Mouse (Mus musculus) thymus, postnatal 25 days (tissue): Measurements from ENCODE around the gene Fabp1.

Experiments used
- DNase-seq: peaks from one replicate; pipeline ENCODE4 v3.0.0; 2022

Fabp1 gene

GRCm38 (mm10) chr6:71212471-71212870 lies 12.8 kb downstream of the Fabp1 start:
- DNase-seq, result no peak

GRCm38 (mm10) chr6:71221501-71221900 lies 21.9 kb downstream of the Fabp1 start:
- DNase-seq, result no peak

- DNase-seq, result no peak
These were observed 24.7 kb downstream of the Fabp1 start for GRCm38 (mm10) chr6:71224184-71224943.

DNA sequence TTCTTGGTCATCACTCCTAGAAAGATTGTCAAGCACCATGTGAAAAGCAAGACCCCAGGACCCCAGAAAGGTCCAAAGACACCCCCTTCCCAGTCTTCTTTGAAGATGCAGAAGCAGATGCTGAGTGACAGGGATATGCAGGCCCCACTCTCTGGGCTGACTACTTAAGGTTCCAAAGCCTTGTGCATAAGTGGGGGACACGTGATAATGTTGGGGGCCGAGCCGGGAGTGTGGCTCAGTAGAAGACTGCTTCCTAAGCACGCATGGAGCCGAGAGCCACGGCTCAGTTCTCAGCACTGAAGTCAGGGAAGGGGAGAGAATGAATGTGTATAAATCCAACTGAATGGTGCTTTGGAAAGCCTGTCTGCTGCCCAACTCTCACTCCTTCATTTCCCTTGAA lies 26.9 kb downstream of the Fabp1 start:
- no peak for DNase-seq

DNA sequence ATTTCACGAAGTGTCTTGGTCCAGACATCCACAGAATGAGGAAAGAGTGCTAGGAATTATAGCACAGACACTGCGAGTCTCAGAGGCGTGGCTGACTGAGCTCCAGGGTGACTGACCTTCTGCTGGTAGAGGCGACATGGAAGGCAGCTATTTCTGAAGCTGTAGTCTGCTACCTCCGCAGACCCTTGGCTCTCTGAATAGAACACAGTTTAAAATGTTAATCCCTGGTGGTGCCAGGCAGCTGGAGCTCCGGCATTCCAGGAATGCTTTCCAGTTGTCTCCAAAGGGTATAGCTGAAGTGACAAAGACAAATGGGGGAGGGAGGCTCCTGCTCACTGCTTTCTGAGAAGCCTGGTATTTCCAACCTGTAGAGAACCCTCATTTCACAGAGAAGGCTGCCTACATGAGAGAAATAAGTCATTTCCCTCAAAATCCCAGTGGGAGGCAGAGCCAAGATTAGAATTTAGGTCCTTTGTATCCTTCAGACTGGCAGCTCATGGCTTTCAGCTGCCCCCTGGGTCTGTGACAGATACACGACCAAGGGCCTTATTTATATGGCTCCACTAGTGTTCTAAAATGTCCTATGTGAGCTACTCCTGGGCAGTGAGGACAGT lies 27.6 kb downstream of the Fabp1 start:
- DNase-seq, result no peak

GRCm38 (mm10) chr6:71235121-71235520 lies 35.5 kb downstream of the Fabp1 start:
- no peak for DNase-seq

GRCm38 (mm10) chr6:71235944-71236343 lies 36.3 kb downstream of the Fabp1 start:
- no peak for DNase-seq

DNA sequence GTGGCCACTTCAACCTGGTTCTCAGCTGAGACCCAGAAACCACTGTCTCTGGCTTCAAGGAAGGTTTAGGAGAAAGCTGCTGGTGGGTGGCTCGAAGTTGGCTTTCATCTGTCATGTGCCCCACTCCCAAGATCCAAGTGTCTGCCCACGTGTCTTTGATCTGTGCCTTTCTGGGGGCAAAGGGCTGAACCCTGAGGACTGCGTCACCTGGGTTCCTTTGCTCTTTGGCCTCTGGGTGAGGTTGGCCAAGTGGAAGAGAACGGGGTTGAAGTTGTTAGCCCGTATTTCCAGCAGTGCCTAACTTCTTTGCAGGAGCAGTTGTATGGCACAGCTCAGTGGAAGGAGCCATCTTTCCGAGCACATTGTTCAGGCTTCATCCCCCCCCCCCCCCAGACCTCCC lies 36.9 kb downstream of the Fabp1 start:
- DNase-seq, result no peak

DNA sequence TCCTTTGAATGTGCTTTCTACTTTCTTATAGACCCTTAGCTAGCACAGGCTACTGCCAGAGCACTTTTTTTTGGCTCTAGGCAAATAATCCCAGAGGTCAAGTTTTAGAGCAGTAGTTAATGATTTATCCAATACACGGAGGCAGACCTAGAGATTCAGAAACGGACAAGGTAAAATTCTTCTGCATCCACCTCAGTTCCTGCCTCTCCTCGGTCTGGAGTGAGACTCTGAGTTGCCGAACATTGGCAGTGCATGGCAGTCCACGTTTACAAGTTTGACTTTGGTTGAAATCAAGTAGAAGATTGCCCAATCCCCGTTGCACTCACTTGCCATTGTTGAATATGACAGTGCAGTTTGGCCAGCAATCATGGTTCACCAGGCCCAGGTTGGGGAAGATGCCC lies 37.4 kb downstream of the Fabp1 start:
- DNase-seq, result no peak

DNA sequence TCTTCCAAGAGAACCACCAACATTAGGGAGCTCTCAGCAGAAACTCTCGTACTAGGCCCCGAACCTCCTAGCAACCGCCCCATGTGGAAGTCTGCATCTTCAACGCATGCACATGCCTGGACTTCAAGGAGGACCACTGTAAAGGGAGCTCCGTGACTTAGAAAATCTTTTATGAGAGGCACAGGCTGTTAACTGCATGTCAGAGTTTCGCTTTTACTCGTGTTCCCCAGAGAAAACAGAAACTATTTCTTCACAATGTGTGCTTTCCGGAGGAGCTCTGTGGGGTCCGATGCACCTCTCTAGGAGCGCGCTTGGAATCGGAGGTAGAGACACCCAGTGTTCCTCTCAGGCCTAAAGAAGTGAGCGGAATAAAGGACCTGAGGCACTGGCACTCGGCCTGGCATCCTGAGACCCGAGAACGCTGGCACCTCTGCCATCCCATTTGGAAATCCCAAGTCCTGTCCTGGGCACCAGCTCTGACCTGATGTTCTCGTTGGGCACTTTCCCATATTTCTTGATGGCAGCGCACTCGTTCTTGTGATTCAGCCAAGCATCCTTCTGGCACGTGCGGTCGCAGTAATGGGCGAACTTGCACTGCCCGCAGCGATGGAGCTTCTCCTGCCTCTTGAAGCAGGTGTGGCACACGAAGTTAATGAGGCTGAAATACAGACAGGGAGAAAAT lies 39.6 kb downstream of the Fabp1 start:
- no peak for DNase-seq

DNA sequence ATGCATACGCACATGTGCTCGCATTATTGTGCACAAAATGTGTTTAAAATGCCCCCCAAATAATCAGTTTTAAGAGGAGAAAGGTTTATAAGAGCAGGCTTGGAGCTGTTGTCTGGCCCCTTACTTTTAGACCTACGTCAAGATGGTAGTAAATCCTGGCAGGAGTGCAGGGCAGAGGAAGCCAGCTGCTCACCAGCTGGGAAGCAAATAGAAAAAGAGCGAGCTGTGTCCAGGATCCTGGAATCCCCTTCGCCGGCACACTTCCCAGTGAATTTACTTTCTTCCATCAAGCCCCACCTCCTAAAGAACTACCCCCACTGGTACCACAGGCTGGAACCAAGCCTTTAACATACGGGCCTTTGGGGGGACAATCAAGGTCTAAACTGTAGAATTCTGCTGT lies 41.2 kb downstream of the Fabp1 start:
- DNase-seq, result no peak

GRCm38 (mm10) chr6:71242811-71243210 lies 43.2 kb downstream of the Fabp1 start:
- DNase-seq, result no peak

- DNase-seq, result no peak
These were observed 43.6 kb downstream of the Fabp1 start for GRCm38 (mm10) chr6:71243258-71243657.

GRCm38 (mm10) chr6:71248420-71248819 lies 48.8 kb downstream of the Fabp1 start:
- DNase-seq, result no peak

- no peak for DNase-seq
These were observed 50.0 kb downstream of the Fabp1 start for GRCm38 (mm10) chr6:71249615-71250014.

GRCm38 (mm10) chr6:71250951-71251350 lies 51.3 kb downstream of the Fabp1 start:
- DNase-seq, result no peak

- no peak for DNase-seq
These were observed 54.8 kb downstream of the Fabp1 start for GRCm38 (mm10) chr6:71254456-71254855.
